Mouse (Mus musculus): ENCODE data around the gene Prtn3. TPM values are rescaled to one million over a fixed set of nuclear protein-coding genes. Genes with fewer than 3 reads are reported as not detected.
"Not testable (repeated sequence)": the region's sequence is repeated elsewhere in the genome, so short reads cannot be mapped to it uniquely, and the experiment has no call there.

The Prtn3 gene
- polyA plus RNA-seq, 1 experiment = 2.5 TPM

GRCm38 (mm10) chr10:79883297-79884084 lies 9.2 kb downstream of the Prtn3 start:
- WGBS = 19% methylated on average over 22 of the region's 22 CpGs
- H3K4me3 ChIP-seq (replicated peaks; ENCODE audit: insufficient read depth, low read depth, low read length) = no peak overlapping the region
- peaks cover 3% of the 10 kb centered on the region; the same call in 1 of the 2 replicates for H3K4me1 ChIP-seq (ENCODE audit: control insufficient read depth, insufficient read depth, low read length)
- TF ChIP-seq CTCF (IDR thresholded peaks at IDR 0.05; ENCODE audit: borderline replicate concordance, insufficient read depth, low read depth, low read length) = peak; percentile 86
- TF ChIP-seq POLR2A (IDR thresholded peaks at IDR 0.05; ENCODE audit: borderline replicate concordance, insufficient read depth, low read length) = no peak
- DNase-seq = peak; percentile 79 to 86
- H3K27me3 ChIP-seq (ENCODE audit: control insufficient read depth, insufficient read depth, low read length) = no peaks in the 10 kb centered on the region
- no peak overlapping the region for H3K27ac ChIP-seq (ENCODE audit: insufficient read depth, low read length)

GRCm38 (mm10) chr10:79884446-79884845 lies 10.2 kb downstream of the Prtn3 start:
- H3K27ac ChIP-seq (ENCODE audit: insufficient read depth, low read length) = no peak overlapping the region
- TF ChIP-seq CTCF (IDR thresholded peaks at IDR 0.05; ENCODE audit: borderline replicate concordance, insufficient read depth, low read depth, low read length) (no peak), POLR2A (IDR thresholded peaks at IDR 0.05; ENCODE audit: borderline replicate concordance, insufficient read depth, low read length) (no peak)
- peaks cover 3% of the 10 kb centered on the region; the same call in 1 of the 2 replicates for H3K4me1 ChIP-seq (ENCODE audit: control insufficient read depth, insufficient read depth, low read length)
- H3K27me3 ChIP-seq (ENCODE audit: control insufficient read depth, insufficient read depth, low read length) = no peaks in the 10 kb centered on the region
- peak in 1 of 2 experiments; percentile 46 for DNase-seq
- WGBS = 13% methylated on average over 4 of the region's 4 CpGs
- no peak overlapping the region for H3K4me3 ChIP-seq (replicated peaks; ENCODE audit: insufficient read depth, low read depth, low read length)

- DNase-seq; H3K4me3 ChIP-seq (replicated peaks; ENCODE audit: insufficient read depth, low read depth, low read length): not testable (repeated sequence)
- WGBS = 55% methylated on average over 3 of the region's 3 CpGs
Measured at GRCm38 (mm10) chr10:79884938-79885337, 10.7 kb downstream of the Prtn3 start.

GRCm38 (mm10) chr10:79886054-79886453 lies 11.8 kb downstream of the Prtn3 start, which contains the start of gene Elane:
Gene Elane, plus strand, starts transcription at chr10:79886247.
- Histone ChIP-seq H3K4me3 (replicated peaks; ENCODE audit: insufficient read depth, low read depth, low read length) (no peak within 1 kb of the TSS), H3K4me1 (ENCODE audit: control insufficient read depth, insufficient read depth, low read length) (peaks cover 3% of the 10 kb centered on the region; the same call in 1 of the 2 replicates), H3K27me3 (ENCODE audit: control insufficient read depth, insufficient read depth, low read length) (no peaks in the 10 kb centered on the region), H3K27ac (ENCODE audit: insufficient read depth, low read length) (no peak within 1 kb of the TSS)
- TF ChIP-seq CTCF (IDR thresholded peaks at IDR 0.05; ENCODE audit: borderline replicate concordance, insufficient read depth, low read depth, low read length) (no peak), POLR2A (IDR thresholded peaks at IDR 0.05; ENCODE audit: borderline replicate concordance, insufficient read depth, low read length) (no peak)
- no peak for DNase-seq
- WGBS = 60% methylated on average over 6 of the region's 6 CpGs

More at GRCm38 (mm10) chr10:79884938-79885337, 10.7 kb downstream of the Prtn3 start:
- not testable (repeated sequence) for H3K4me1 ChIP-seq (ENCODE audit: control insufficient read depth, insufficient read depth, low read length); H3K27ac ChIP-seq (ENCODE audit: insufficient read depth, low read length); H3K27me3 ChIP-seq (ENCODE audit: control insufficient read depth, insufficient read depth, low read length)

- Histone ChIP-seq H3K27ac (ENCODE audit: insufficient read depth, low read length) (no peak overlapping the region), H3K4me3 (replicated peaks; ENCODE audit: insufficient read depth, low read depth, low read length) (no peak overlapping the region), H3K4me1 (ENCODE audit: control insufficient read depth, insufficient read depth, low read length) (peaks cover 3% of the 10 kb centered on the region; the same call in 1 of the 2 replicates), H3K27me3 (ENCODE audit: control insufficient read depth, insufficient read depth, low read length) (no peaks in the 10 kb centered on the region)
- TF ChIP-seq CTCF (IDR thresholded peaks at IDR 0.05; ENCODE audit: borderline replicate concordance, insufficient read depth, low read depth, low read length) = no peak
- no peak for TF ChIP-seq POLR2A (IDR thresholded peaks at IDR 0.05; ENCODE audit: borderline replicate concordance, insufficient read depth, low read length)
- WGBS = 88% methylated on average over 8 of the region's 8 CpGs
- DNase-seq = no peak
Measured at GRCm38 (mm10) chr10:79886611-79887010, 12.3 kb downstream of the Prtn3 start.

- Histone ChIP-seq H3K27ac (ENCODE audit: insufficient read depth, low read length) (no peak overlapping the region), H3K27me3 (ENCODE audit: control insufficient read depth, insufficient read depth, low read length) (no peaks in the 10 kb centered on the region), H3K4me3 (replicated peaks; ENCODE audit: insufficient read depth, low read depth, low read length) (no peak overlapping the region), H3K4me1 (ENCODE audit: control insufficient read depth, insufficient read depth, low read length) (no peaks in the 10 kb centered on the region)
- TF ChIP-seq POLR2A (IDR thresholded peaks at IDR 0.05; ENCODE audit: borderline replicate concordance, insufficient read depth, low read length) (no peak), CTCF (IDR thresholded peaks at IDR 0.05; ENCODE audit: borderline replicate concordance, insufficient read depth, low read depth, low read length) (no peak)
- WGBS = 79% methylated on average over 2 of the region's 2 CpGs
- DNase-seq = no peak
Measured at GRCm38 (mm10) chr10:79889386-79889785, 15.1 kb downstream of the Prtn3 start.

GRCm38 (mm10) chr10:79890670-79891069 lies 16.4 kb downstream of the Prtn3 start, which contains the start of gene Cfd:
Gene Cfd, plus strand, starts transcription at chr10:79890853.
- TF ChIP-seq POLR2A (IDR thresholded peaks at IDR 0.05; ENCODE audit: borderline replicate concordance, insufficient read depth, low read length) (no peak), CTCF (IDR thresholded peaks at IDR 0.05; ENCODE audit: borderline replicate concordance, insufficient read depth, low read depth, low read length) (no peak)
- H3K27me3 ChIP-seq (ENCODE audit: control insufficient read depth, insufficient read depth, low read length) = no peaks in the 10 kb centered on the region
- H3K27ac ChIP-seq (ENCODE audit: insufficient read depth, low read length) = no peak within 1 kb of the TSS
- no peak within 1 kb of the TSS for H3K4me3 ChIP-seq (replicated peaks; ENCODE audit: insufficient read depth, low read depth, low read length)
- DNase-seq = no peak
- whole genome bisulfite sequencing = 26% methylated on average over 5 of the region's 5 CpGs
- no peaks in the 10 kb centered on the region for H3K4me1 ChIP-seq (ENCODE audit: control insufficient read depth, insufficient read depth, low read length)
